Mouse (Mus musculus) gastrocnemius, adult 2 months (tissue): ENCODE measurements at regions not wholly inside any gene's neighbourhood (a gene's known extent, or its start where the extent isn't known, plus 50 kb on each side); places are given as distances from the start of the nearest gene placed in this dataset.

Experiments used
- DNase-seq: peaks from one replicate; pipeline ENCODE4 v3.0.0; 2022
- H3K27ac ChIP-seq: fragments of 200-600 bp; 2 replicates; pipeline ENCODE4 v1.8.1; 2022; ENCODE audit warnings: mild to moderate bottlenecking
- H3K4me3 ChIP-seq: fragments of 200-600 bp; 2 replicates; pipeline ENCODE4 v1.8.1; 2022; ENCODE audit warnings: mild to moderate bottlenecking, moderate library complexity
- CTCF ChIP-seq: fragments of 200-600 bp; IDR thresholded peaks from 2 replicates; pipeline ENCODE4 v1.8.1; 2022; ENCODE audit warnings: antibody characterized with exemption, mild to moderate bottlenecking, moderate library complexity
- intact Hi-C: fragments of 180-260 bp; cut with DNase I; formaldehyde crosslinking; loops from one replicate; pipeline ENCODE4 v1.15.1; 2025

- intact Hi-C loops = no loop called here
- TF ChIP-seq CTCF = no peak
- DNase-seq = no peak
- Histone ChIP-seq H3K27ac (no peak overlapping the region), H3K4me3 (no peak overlapping the region)
Observed at GRCm38 (mm10) chr9:13946519-13946918, 119.0 kb downstream of the Fam76b start.

GRCm38 (mm10) chr9:13952157-13952556 is 124.6 kb downstream of the Fam76b start:
- Histone ChIP-seq H3K27ac (no peak overlapping the region), H3K4me3 (no peak overlapping the region)
- no peak for DNase-seq
- intact Hi-C loops = no loop called here
- no peak for TF ChIP-seq CTCF

GRCm38 (mm10) chr9:13963140-13963763 is 135.7 kb downstream of the Fam76b start:
- intact Hi-C loops = no loop called here
- TF ChIP-seq CTCF = no peak
- Histone ChIP-seq H3K27ac (no peak overlapping the region), H3K4me3 (no peak overlapping the region)
- DNase-seq = no peak

- H3K4me3 ChIP-seq = no peak overlapping the region
- intact Hi-C loops = no loop called here
- no peak overlapping the region for H3K27ac ChIP-seq
- no peak for TF ChIP-seq CTCF
- DNase-seq = no peak
Observed at GRCm38 (mm10) chr9:13963796-13964195, 136.3 kb downstream of the Fam76b start.

- no peak for TF ChIP-seq CTCF
- no peak for DNase-seq
- intact Hi-C loops = no loop called here
- H3K27ac ChIP-seq = no peak overlapping the region
- no peak overlapping the region for H3K4me3 ChIP-seq
Observed at GRCm38 (mm10) chr9:13964256-13964655, 136.7 kb downstream of the Fam76b start.

- TF ChIP-seq CTCF = no peak
- no peak overlapping the region for H3K4me3 ChIP-seq
- no peak for DNase-seq
- intact Hi-C loops = no loop called here
- no peak overlapping the region for H3K27ac ChIP-seq
Observed at GRCm38 (mm10) chr9:13966212-13966611, 138.7 kb downstream of the Fam76b start.

GRCm38 (mm10) chr9:13969262-13969661 is 141.7 kb downstream of the Fam76b start:
- intact Hi-C loops = no loop called here
- Histone ChIP-seq H3K4me3 (no peak overlapping the region), H3K27ac (no peak overlapping the region)
- TF ChIP-seq CTCF = no peak
- no peak for DNase-seq

- Histone ChIP-seq H3K27ac (no peak overlapping the region), H3K4me3 (no peak overlapping the region)
- no peak for TF ChIP-seq CTCF
- intact Hi-C loops = no loop called here
- no peak for DNase-seq
Observed at GRCm38 (mm10) chr9:13973600-13973999, 146.1 kb downstream of the Fam76b start.

GRCm38 (mm10) chr9:13974870-13975269 is 147.4 kb downstream of the Fam76b start:
- Histone ChIP-seq H3K27ac (no peak overlapping the region), H3K4me3 (no peak overlapping the region)
- TF ChIP-seq CTCF = no peak
- intact Hi-C loops = no loop called here
- DNase-seq = no peak

- DNase-seq = no peak
- intact Hi-C loops = no loop called here
- H3K4me3 ChIP-seq = no peak overlapping the region
- H3K27ac ChIP-seq = no peak overlapping the region
- TF ChIP-seq CTCF = no peak
Observed at GRCm38 (mm10) chr9:13978842-13979241, 151.3 kb downstream of the Fam76b start.

GRCm38 (mm10) chr9:13987486-13987885 is 160.0 kb downstream of the Fam76b start:
- no peak for TF ChIP-seq CTCF
- DNase-seq = no peak
- intact Hi-C loops = no loop called here
- no peak overlapping the region for H3K27ac ChIP-seq
- no peak overlapping the region for H3K4me3 ChIP-seq

- no peak for TF ChIP-seq CTCF
- intact Hi-C loops = no loop called here
- no peak for DNase-seq
- no peak overlapping the region for H3K4me3 ChIP-seq
- H3K27ac ChIP-seq = no peak overlapping the region
Observed at GRCm38 (mm10) chr9:13988901-13989300, 161.4 kb downstream of the Fam76b start.

- DNase-seq = no peak
- no peak for TF ChIP-seq CTCF
- Histone ChIP-seq H3K27ac (no peak overlapping the region), H3K4me3 (no peak overlapping the region)
- intact Hi-C loops = no loop called here
Observed at GRCm38 (mm10) chr9:13990960-13991359, 163.4 kb downstream of the Fam76b start.

GRCm38 (mm10) chr9:13992728-13993127 is 165.2 kb downstream of the Fam76b start:
- no peak for TF ChIP-seq CTCF
- no peak for DNase-seq
- Histone ChIP-seq H3K27ac (no peak overlapping the region), H3K4me3 (no peak overlapping the region)
- intact Hi-C loops = no loop called here
